Mouse (Mus musculus) kidney, adult 2 months (tissue): ENCODE data around the gene Lrrc51.

ENCODE experiments used
- CTCF ChIP-seq: fragments of 200-500 bp; conservative IDR thresholded peaks from 2 replicates; pipeline ENCODE4 v1.5.1; 2011; ENCODE audit warnings: low read depth, mild to moderate bottlenecking, control low read depth, low read length, moderate library complexity, mixed read lengths; ENCODE audit not compliant: insufficient read depth, insufficient read length
- POLR2A ChIP-seq: fragments of 200-500 bp; IDR thresholded peaks from one replicate; pipeline ENCODE4 v1.6.1; 2011; ENCODE audit warnings: low read depth, low read length, control low read depth

- no peak for TF ChIP-seq CTCF
- TF ChIP-seq POLR2A: no peak
Observed at GRCm38 (mm10) chr7:101954163-101954562, 20.5 kb upstream of the Lrrc51 start.
